ENCODE assay signal across 10 mouse cellular contexts in genomic region chr8:57409779-57410472, GRCm38 (mm10). TPM values are rescaled to one million over a fixed set of nuclear protein-coding genes. Genes with fewer than 3 reads are reported as not detected.
A peak's percentile ranks its signal among the peaks of the same experiment; 100 is the strongest.
DNase-seq lines count a peak whose midpoint lies in the region; ATAC-seq lines count a peak whose summit lies in the region.
"Had no signal": no experiment of that assay in that cellular context is flagged by ENCODE, and none has a peak within 500 bp of the region (broad histone marks: within the 10 kb centered on the region; RNA-seq: fewer than 3 reads in every experiment).

No protein-coding gene starts in this region.

- H3K27ac ChIP-seq in kidney, embryonic 14.5 days (ENCODE audit: low read depth, low read length) = no peak overlapping the region
- no peak overlapping the region for H3K27ac ChIP-seq in embryonic facial prominence, embryonic 14.5 days (replicated peaks; ENCODE audit: low read depth, low read length)
- 0 out of 2 replicates have a peak overlapping the region, but pooled peaks have one; percentile 7 for H3K27ac ChIP-seq in hindbrain, embryonic 16.5 days (ENCODE audit: low read depth, low read length)
- H3K27ac ChIP-seq in neural tube, embryonic 12.5 days = no peak overlapping the region

- 24% methylated on average over 15 of the region's 15 CpGs for WGBS in kidney, embryonic 14.5 days
- 25% methylated on average over 15 of the region's 15 CpGs for WGBS in embryonic facial prominence, embryonic 14.5 days
- 24% methylated on average over 15 of the region's 15 CpGs for WGBS in hindbrain, embryonic 16.5 days
- WGBS in neural tube, embryonic 12.5 days = 23% methylated on average over 15 of the region's 15 CpGs

- no peaks in the 10 kb centered on the region for H3K36me3 ChIP-seq in kidney, embryonic 14.5 days (ENCODE audit: control insufficient read depth, insufficient read depth, low read length)
- no peaks in the 10 kb centered on the region for H3K36me3 ChIP-seq in embryonic facial prominence, embryonic 14.5 days (ENCODE audit: control insufficient read depth, insufficient read depth, low read length)
- no peaks in the 10 kb centered on the region for H3K36me3 ChIP-seq in hindbrain, embryonic 16.5 days (ENCODE audit: control insufficient read depth, insufficient read depth, low read length)
- H3K36me3 ChIP-seq in neural tube, embryonic 12.5 days = no peaks in the 10 kb centered on the region

- peaks cover 12% of the 10 kb centered on the region for H3K27me3 ChIP-seq in kidney, embryonic 14.5 days (ENCODE audit: control insufficient read depth, insufficient read depth, low read length)
- H3K27me3 ChIP-seq in embryonic facial prominence, embryonic 14.5 days (replicated peaks; ENCODE audit: control insufficient read depth, insufficient read depth, low read length) = peaks cover 21% of the 10 kb centered on the region
- peaks cover 3% of the 10 kb centered on the region for H3K27me3 ChIP-seq in hindbrain, embryonic 16.5 days (replicated peaks; ENCODE audit: control insufficient read depth, insufficient read depth, low read length)
- peaks cover 22% of the 10 kb centered on the region for H3K27me3 ChIP-seq in neural tube, embryonic 12.5 days (replicated peaks)

- no peak for DNase-seq in kidney, postnatal 25 days
- no peak for DNase-seq in embryonic facial prominence, embryonic 14.5 days (ENCODE audit: low spot score)
- DNase-seq in left cerebral cortex, adult 9 months (ENCODE audit: low spot score in 2 of 2) = no peak
- no peak for DNase-seq in gastrocnemius, postnatal 25 days
- no peak for DNase-seq in testis, postnatal 10 days (ENCODE audit: low spot score)
- DNase-seq: adrenal gland, postnatal 25 days had no signal

- peak; percentile 22 for ATAC-seq in kidney, embryonic 14.5 days (ENCODE audit: low FRiP score, low TSS enrichment)
- ATAC-seq in embryonic facial prominence, embryonic 14.5 days (ENCODE audit: low read depth) = no peak
- ATAC-seq in hindbrain, embryonic 16.5 days = peak; percentile 67
- ATAC-seq in neural tube, embryonic 12.5 days (ENCODE audit: low FRiP score, low read depth) = no peak

- no peak overlapping the region for H3K9ac ChIP-seq in kidney, embryonic 14.5 days (ENCODE audit: low read depth, low read length)
- H3K9ac ChIP-seq in embryonic facial prominence, embryonic 14.5 days (ENCODE audit: low read depth, low read length) = no peak overlapping the region
- H3K9ac ChIP-seq in hindbrain, embryonic 16.5 days (ENCODE audit: low read depth, low read length) = no peak overlapping the region
- no peak overlapping the region for H3K9ac ChIP-seq in neural tube, embryonic 12.5 days

- peaks cover 5% of the 10 kb centered on the region; the same call in 1 of the 2 replicates for H3K4me1 ChIP-seq in kidney, embryonic 14.5 days (ENCODE audit: control insufficient read depth, insufficient read depth, low read length)
- H3K4me1 ChIP-seq in embryonic facial prominence, embryonic 14.5 days (ENCODE audit: control insufficient read depth, insufficient read depth, low read length) = no peaks in the 10 kb centered on the region
- peaks cover 8% of the 10 kb centered on the region for H3K4me1 ChIP-seq in hindbrain, embryonic 16.5 days (ENCODE audit: control insufficient read depth, insufficient read depth, low read depth, low read length)
- H3K4me1 ChIP-seq in neural tube, embryonic 12.5 days = peaks cover 10% of the 10 kb centered on the region; the same call in 1 of the 2 replicates

- H3K4me3 ChIP-seq in kidney, embryonic 14.5 days (ENCODE audit: low read length) = peak overlapping the region; percentile 9; the same call in 1 of the 2 replicates
- H3K4me3 ChIP-seq in embryonic facial prominence, embryonic 14.5 days (ENCODE audit: low read depth, low read length) = peak overlapping the region; percentile 1; the same call in 1 of the 2 replicates
- H3K4me3 ChIP-seq in hindbrain, embryonic 16.5 days (ENCODE audit: low read length) = peak overlapping the region; percentile 26
- no peak overlapping the region for H3K4me3 ChIP-seq in neural tube, embryonic 12.5 days

- no peaks in the 10 kb centered on the region for H3K9me3 ChIP-seq in kidney, embryonic 14.5 days (ENCODE audit: control insufficient read depth, low read length)
- no peaks in the 10 kb centered on the region for H3K9me3 ChIP-seq in embryonic facial prominence, embryonic 14.5 days (ENCODE audit: control insufficient read depth, low read length)
- no peaks in the 10 kb centered on the region for H3K9me3 ChIP-seq in hindbrain, embryonic 16.5 days (ENCODE audit: control insufficient read depth, low read length)
- no peaks in the 10 kb centered on the region for H3K9me3 ChIP-seq in neural tube, embryonic 12.5 days

- peak overlapping the region; percentile 38 for H3K4me2 ChIP-seq in kidney, embryonic 14.5 days (replicated peaks; ENCODE audit: low read depth, low read length)
- H3K4me2 ChIP-seq in embryonic facial prominence, embryonic 14.5 days (ENCODE audit: low read depth, low read length) = peak overlapping the region; percentile 37
- H3K4me2 ChIP-seq in hindbrain, embryonic 16.5 days (ENCODE audit: low read length) = peak overlapping the region; percentile 56
- peak overlapping the region; percentile 47 for H3K4me2 ChIP-seq in neural tube, embryonic 12.5 days (replicated peaks)

RNA-seq across cellular contexts. Expression of gene Scrg1, which starts 45.8 kb away (rescaled TPM):
- polyA plus RNA-seq in kidney, embryonic 14.5 days (2014; fragmentation: Nextera tagmentation; extraction: Ambion mirVana) = not detected in 2 replicates
- polyA plus RNA-seq in embryonic facial prominence, embryonic 14.5 days (2014; fragmentation: Nextera tagmentation; extraction: Ambion mirVana) = 8.3 and 10.0 TPM in 2 replicates
- polyA plus RNA-seq in hindbrain, embryonic 16.5 days (2015; fragmentation: Nextera tagmentation; extraction: Ambion mirVana) = 13.7 and 24.4 TPM in 2 replicates
- polyA plus RNA-seq in neural tube, embryonic 12.5 days (2016; fragmentation: Nextera tagmentation; extraction: Ambion mirVana) = 2.0 and 2.1 TPM in 2 replicates
- not detected for total RNA-seq in gastrocnemius, postnatal 25 days (2021)
- total RNA-seq: adrenal gland, postnatal 25 days; common myeloid progenitor, adult 5-6 weeks had no signal

Comparison
In these comparisons a context has a peak if more than half of its experiments do, and no peak if none do; other contexts are left out.
1. ATAC-seq: peak in kidney, embryonic 14.5 days (single experiment) and hindbrain, embryonic 16.5 days (single experiment); none in embryonic facial prominence, embryonic 14.5 days (single experiment) and neural tube, embryonic 12.5 days (single experiment).
2. Peak in every context shown above with its lines, with median percentiles within 50 percentile points of each other: H3K4me2 ChIP-seq.